Mouse (Mus musculus): ENCODE measurements around the gene Gm45234. TPM values are rescaled to one million over a fixed set of nuclear protein-coding genes. Genes with fewer than 3 reads are reported as not detected.

The Gm45234 gene
- polyA plus RNA-seq, 1 experiment from 2014 or later, result not detected

GRCm38 (mm10) chr6:124782436-124782835, 26.6 kb upstream of the Gm45234 start:
- Histone ChIP-seq H3K9me3 (no peaks in the 10 kb centered on the region), H3K27ac (no peak overlapping the region), H3K4me2 (replicated peaks) (peak overlapping the region; percentile 48), H3K36me3 (no peaks in the 10 kb centered on the region), H3K27me3 (replicated peaks) (peaks cover 9% of the 10 kb centered on the region), H3K9ac (0 out of 2 replicates have a peak overlapping the region, but pooled peaks have one; percentile 23), H3K4me1 (replicated peaks) (peaks cover 9% of the 10 kb centered on the region), H3K4me3 (replicated peaks) (peak overlapping the region; percentile 17; the same call in 1 of the 2 replicates)
- peak; percentile 49 for ATAC-seq
- 19% methylated on average over 6 of the region's 6 CpGs for WGBS

DNA sequence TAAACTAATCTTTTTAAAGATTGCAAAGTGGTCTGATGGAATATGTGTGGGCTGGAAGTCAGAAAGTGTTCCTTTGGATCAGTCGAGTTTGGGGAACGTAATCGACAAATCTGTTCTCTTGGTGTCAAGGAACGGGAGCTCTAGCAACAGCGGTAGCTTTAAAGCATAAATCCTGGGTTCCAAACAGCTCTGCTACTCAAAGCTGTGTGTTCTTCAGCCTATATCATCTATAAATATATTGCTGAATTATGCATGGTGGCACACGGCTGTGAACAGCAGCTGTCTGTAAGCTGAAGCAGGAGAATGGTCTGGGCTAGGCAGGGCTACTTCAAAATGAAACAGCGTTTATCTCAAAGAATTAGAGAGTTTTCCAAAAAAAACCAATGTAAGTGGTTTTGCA, 25.1 kb upstream of the Gm45234 start:
- 83% methylated on average over 7 of the region's 7 CpGs for WGBS
- ATAC-seq, result no peak
- Histone ChIP-seq H3K4me1 (replicated peaks) (peaks cover 9% of the 10 kb centered on the region), H3K4me2 (replicated peaks) (no peak overlapping the region), H3K9ac (no peak overlapping the region), H3K27me3 (replicated peaks) (peaks cover 9% of the 10 kb centered on the region), H3K9me3 (no peaks in the 10 kb centered on the region), H3K4me3 (replicated peaks) (no peak overlapping the region), H3K27ac (no peak overlapping the region), H3K36me3 (no peaks in the 10 kb centered on the region)

DNA sequence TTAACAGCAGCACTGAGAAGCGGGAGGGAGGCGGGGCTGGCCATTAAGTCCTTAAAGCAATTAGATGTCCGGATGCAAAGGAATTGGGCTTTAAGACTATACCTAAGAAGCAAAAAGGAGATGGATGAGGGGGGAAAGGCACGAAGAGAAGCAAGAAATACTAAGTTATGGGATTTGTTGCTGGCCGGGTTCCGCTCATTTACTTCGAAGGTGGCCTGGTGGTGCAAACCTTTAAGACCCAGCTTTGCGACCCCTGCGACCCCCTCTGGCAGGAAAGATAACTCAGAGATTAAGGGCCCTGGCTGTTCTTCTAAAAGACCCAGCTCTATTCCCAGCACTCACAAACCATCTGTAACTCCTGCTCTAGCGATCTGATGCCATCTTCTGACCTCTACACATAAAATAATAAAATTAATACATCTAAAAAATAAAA, 24.2 kb upstream of the Gm45234 start:
- peaks cover 9% of the 10 kb centered on the region for H3K4me1 ChIP-seq (replicated peaks)
- ATAC-seq, result no peak
- 6% methylated on average over 10 of the region's 10 CpGs for WGBS
- no peak overlapping the region for H3K27ac ChIP-seq
- H3K27me3 ChIP-seq (replicated peaks), result peaks cover 9% of the 10 kb centered on the region
- H3K9ac ChIP-seq, result peak overlapping the region; percentile 28
- H3K4me2 ChIP-seq (replicated peaks), result peak overlapping the region; percentile 76
- H3K36me3 ChIP-seq, result no peaks in the 10 kb centered on the region
- peak overlapping the region; percentile 33 for H3K4me3 ChIP-seq (replicated peaks)
- H3K9me3 ChIP-seq, result no peaks in the 10 kb centered on the region

GRCm38 (mm10) chr6:124779222-124779983, 23.6 kb upstream of the Gm45234 start, which contains the start of gene Lrrc23:
Lrrc23 (minus strand) TSS chr6:124779727.
- 3% methylated on average over 23 of the region's 23 CpGs for WGBS
- peak; percentile 57; the same call in 1 of the 2 replicates for ATAC-seq
- H3K9ac ChIP-seq, result peak within 1 kb of the TSS; percentile 28

DNA sequence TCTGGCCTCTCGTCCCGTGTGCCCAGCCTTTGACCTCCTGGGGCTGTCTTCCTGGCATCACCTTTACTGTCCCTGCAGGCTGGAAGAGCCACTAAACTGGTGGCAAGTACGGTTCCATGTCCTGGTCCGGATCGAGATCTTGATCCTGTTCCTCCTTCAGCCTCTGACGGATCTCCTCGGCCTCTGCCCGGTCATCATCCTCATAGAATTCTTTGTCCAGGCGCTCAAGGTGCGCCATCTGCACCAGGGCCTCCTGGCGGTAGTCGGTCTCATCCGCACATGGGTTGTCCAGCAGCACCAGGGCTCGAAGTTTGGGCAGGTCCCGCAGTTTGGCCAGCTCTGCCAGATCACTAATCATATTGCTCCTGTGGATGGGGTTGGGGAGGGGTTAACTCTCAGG, 14.7 kb upstream of the Gm45234 start:
- H3K9ac ChIP-seq, result no peak overlapping the region
- H3K4me1 ChIP-seq (replicated peaks), result peaks cover 24% of the 10 kb centered on the region
- no peaks in the 10 kb centered on the region for H3K36me3 ChIP-seq
- H3K27ac ChIP-seq, result no peak overlapping the region
- H3K4me2 ChIP-seq (replicated peaks), result no peak overlapping the region
- H3K27me3 ChIP-seq (replicated peaks), result 0 out of 2 replicates have a peak, but pooled peaks cover 2% of the 10 kb centered on the region
- ATAC-seq, result no peak
- WGBS, result 87% methylated on average over 15 of the region's 15 CpGs
- H3K4me3 ChIP-seq (replicated peaks), result no peak overlapping the region
- no peaks in the 10 kb centered on the region for H3K9me3 ChIP-seq

More at GRCm38 (mm10) chr6:124779222-124779983, 23.6 kb upstream of the Gm45234 start, which contains the start of gene Lrrc23:
- Histone ChIP-seq H3K4me3 (replicated peaks) (peak within 1 kb of the TSS; percentile 33), H3K36me3 (no peaks in the 10 kb centered on the region), H3K9me3 (no peaks in the 10 kb centered on the region), H3K27me3 (replicated peaks) (peaks cover 9% of the 10 kb centered on the region), H3K27ac (no peak within 1 kb of the TSS), H3K4me1 (replicated peaks) (peaks cover 9% of the 10 kb centered on the region), H3K4me2 (replicated peaks) (peak within 1 kb of the TSS; percentile 76)

GRCm38 (mm10) chr6:124770013-124770412, 14.2 kb upstream of the Gm45234 start:
- ATAC-seq, result no peak
- WGBS, result 62% methylated on average over 7 of the region's 7 CpGs
- peak overlapping the region; percentile 57 for H3K4me3 ChIP-seq (replicated peaks)

DNA sequence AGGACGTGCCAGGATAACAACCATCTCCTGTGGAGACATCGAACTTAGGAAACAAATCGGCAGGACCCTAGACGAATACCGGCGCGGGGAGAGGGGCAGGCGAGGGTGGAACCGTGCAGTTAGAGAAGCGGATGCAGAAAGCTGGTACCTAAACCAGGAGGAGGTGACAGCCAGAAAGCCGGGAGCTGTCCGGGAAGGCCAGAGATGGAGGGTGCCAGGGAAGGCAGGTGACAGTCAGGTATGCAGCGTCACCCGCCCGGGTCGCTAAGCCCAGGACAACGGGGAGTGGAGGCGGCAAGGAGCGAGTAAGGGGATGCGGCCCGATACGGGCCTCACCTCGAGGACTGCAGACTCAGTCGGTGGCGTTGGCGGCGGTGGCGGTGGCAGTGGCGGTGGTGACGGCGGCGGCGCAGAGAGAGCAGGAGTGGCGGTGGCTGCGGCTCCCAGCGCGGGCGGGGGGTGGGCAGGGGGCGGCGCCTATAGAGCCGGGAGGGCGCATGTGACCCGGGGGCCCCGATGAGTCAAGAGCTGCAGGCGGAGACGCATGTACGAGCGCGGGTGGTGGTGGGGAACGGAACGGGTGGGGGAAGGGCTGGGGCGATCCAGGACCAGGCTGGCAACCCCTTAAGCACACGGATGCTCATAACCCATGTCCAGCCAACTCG, 13.4 kb upstream of the Gm45234 start, which contains the start of gene Eno2:
TSS of gene Eno2 (minus strand) at position 573 of the 665 bp plus-strand sequence.
- ATAC-seq, result peak; percentile 77
- under 1% methylated on average over 54 of the region's 54 CpGs for WGBS
- H3K27ac ChIP-seq, result no peak within 1 kb of the TSS

More at GRCm38 (mm10) chr6:124770013-124770412, 14.2 kb upstream of the Gm45234 start:
- Histone ChIP-seq H3K27ac (no peak overlapping the region), H3K9ac (peak overlapping the region; percentile 60; the same call in 1 of the 2 replicates), H3K4me1 (replicated peaks) (peaks cover 24% of the 10 kb centered on the region), H3K27me3 (replicated peaks) (0 out of 2 replicates have a peak, but pooled peaks cover 2% of the 10 kb centered on the region), H3K4me2 (replicated peaks) (peak overlapping the region; percentile 96), H3K36me3 (no peaks in the 10 kb centered on the region), H3K9me3 (no peaks in the 10 kb centered on the region)

DNA sequence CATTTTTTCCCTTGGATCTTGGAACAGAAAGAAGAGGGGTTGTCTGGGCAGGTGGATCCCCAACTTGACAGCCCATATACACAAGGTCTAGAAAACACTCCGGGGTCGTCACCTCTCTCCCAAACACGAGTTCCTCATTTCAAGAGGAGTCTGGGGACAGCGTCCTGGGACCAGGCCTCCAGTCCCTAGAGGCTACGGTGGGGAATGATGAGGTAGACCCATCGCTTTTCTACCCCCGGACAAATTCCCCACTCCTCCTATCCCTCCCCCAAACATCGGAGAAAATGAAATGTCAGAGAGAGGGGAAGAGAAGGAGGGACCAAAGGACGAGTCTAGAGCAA, 12.9 kb upstream of the Gm45234 start:
- Histone ChIP-seq H3K27ac (no peak overlapping the region), H3K36me3 (no peaks in the 10 kb centered on the region), H3K4me1 (replicated peaks) (peaks cover 24% of the 10 kb centered on the region), H3K4me3 (replicated peaks) (peak overlapping the region; percentile 57), H3K9me3 (no peaks in the 10 kb centered on the region), H3K9ac (peak overlapping the region; percentile 60), H3K4me2 (replicated peaks) (peak overlapping the region; percentile 96), H3K27me3 (replicated peaks) (0 out of 2 replicates have a peak, but pooled peaks cover 2% of the 10 kb centered on the region)
- peak; percentile 19; the same call in 1 of the 2 replicates for ATAC-seq
- WGBS, result 8% methylated on average over 9 of the region's 9 CpGs

More for the DNA sequence above, 13.4 kb upstream of the Gm45234 start, which contains the start of gene Eno2:
- Histone ChIP-seq H3K4me2 (replicated peaks) (peak within 1 kb of the TSS; percentile 96), H3K4me3 (replicated peaks) (peak within 1 kb of the TSS; percentile 57), H3K9me3 (no peaks in the 10 kb centered on the region), H3K27me3 (replicated peaks) (0 out of 2 replicates have a peak, but pooled peaks cover 2% of the 10 kb centered on the region), H3K36me3 (no peaks in the 10 kb centered on the region), H3K9ac (peak within 1 kb of the TSS; percentile 60), H3K4me1 (replicated peaks) (peaks cover 24% of the 10 kb centered on the region)

- ATAC-seq, result peak; percentile 46
Observed at GRCm38 (mm10) chr6:124767920-124768703, 12.3 kb upstream of the Gm45234 start.

DNA sequence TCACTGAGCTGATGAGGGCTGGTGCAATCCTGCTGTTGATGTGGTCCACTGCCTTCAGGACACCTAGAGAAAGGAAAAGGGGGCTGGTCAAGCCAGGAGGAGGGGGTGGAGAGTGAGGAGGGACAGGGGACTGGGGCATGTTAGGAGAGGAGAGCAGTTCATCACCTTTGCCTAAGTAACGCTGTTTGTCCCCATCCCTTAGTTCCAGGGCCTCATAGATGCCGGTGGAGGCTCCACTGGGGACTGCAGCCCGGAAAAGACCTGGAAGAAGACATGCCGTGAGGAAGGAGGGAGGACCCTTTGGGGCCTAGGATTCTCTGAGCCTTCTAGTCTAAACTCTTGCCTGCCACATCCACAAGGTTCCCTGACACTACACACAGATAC, 11.7 kb upstream of the Gm45234 start:
- Histone ChIP-seq H3K9me3 (no peaks in the 10 kb centered on the region), H3K27me3 (replicated peaks) (0 out of 2 replicates have a peak, but pooled peaks cover 2% of the 10 kb centered on the region), H3K36me3 (no peaks in the 10 kb centered on the region), H3K4me1 (replicated peaks) (peaks cover 24% of the 10 kb centered on the region), H3K27ac (no peak overlapping the region), H3K4me3 (replicated peaks) (no peak overlapping the region), H3K4me2 (replicated peaks) (peak overlapping the region; percentile 96; the same call in 1 of the 2 replicates), H3K9ac (no peak overlapping the region)
- WGBS, result 65% methylated on average over 4 of the region's 4 CpGs
- no peak for ATAC-seq

More at GRCm38 (mm10) chr6:124767920-124768703, 12.3 kb upstream of the Gm45234 start:
- no peak overlapping the region for H3K27ac ChIP-seq
- H3K9ac ChIP-seq, result peak overlapping the region; percentile 60
- H3K9me3 ChIP-seq, result no peaks in the 10 kb centered on the region
- no peaks in the 10 kb centered on the region for H3K36me3 ChIP-seq
- peak overlapping the region; percentile 96 for H3K4me2 ChIP-seq (replicated peaks)
- 0 out of 2 replicates have a peak, but pooled peaks cover 2% of the 10 kb centered on the region for H3K27me3 ChIP-seq (replicated peaks)
- WGBS, result 33% methylated on average over 19 of the region's 19 CpGs
- peaks cover 24% of the 10 kb centered on the region for H3K4me1 ChIP-seq (replicated peaks)
- peak overlapping the region; percentile 57 for H3K4me3 ChIP-seq (replicated peaks)

DNA sequence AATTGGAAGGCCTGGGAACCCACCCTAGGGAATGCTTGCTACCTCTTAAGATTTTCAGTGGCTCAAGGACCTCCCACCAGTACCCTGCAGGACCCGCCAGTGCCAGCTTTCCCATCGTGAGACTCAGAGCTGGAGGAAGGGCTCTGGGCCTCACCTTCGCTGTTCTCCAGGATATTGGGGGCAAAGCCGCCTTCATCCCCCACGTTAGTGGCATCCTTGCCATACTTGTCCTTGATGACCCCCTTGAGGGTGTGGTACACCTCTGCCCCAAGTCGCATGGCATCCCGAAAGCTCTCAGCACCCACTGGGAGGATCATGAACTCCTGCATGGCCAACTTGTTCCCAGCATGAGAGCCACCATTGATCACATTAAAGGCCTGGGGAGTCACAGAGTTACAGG, 10.1 kb upstream of the Gm45234 start:
- Histone ChIP-seq H3K4me2 (replicated peaks) (no peak overlapping the region), H3K9ac (no peak overlapping the region), H3K27ac (no peak overlapping the region), H3K36me3 (no peaks in the 10 kb centered on the region), H3K9me3 (no peaks in the 10 kb centered on the region), H3K27me3 (replicated peaks) (0 out of 2 replicates have a peak, but pooled peaks cover 2% of the 10 kb centered on the region), H3K4me1 (replicated peaks) (peaks cover 24% of the 10 kb centered on the region), H3K4me3 (replicated peaks) (no peak overlapping the region)
- 89% methylated on average over 7 of the region's 7 CpGs for WGBS
- ATAC-seq, result no peak

Data from intestine, embryonic 15.5 days (tissue).